Mouse (Mus musculus): ENCODE measurements around the gene Nol4l.

DNA sequence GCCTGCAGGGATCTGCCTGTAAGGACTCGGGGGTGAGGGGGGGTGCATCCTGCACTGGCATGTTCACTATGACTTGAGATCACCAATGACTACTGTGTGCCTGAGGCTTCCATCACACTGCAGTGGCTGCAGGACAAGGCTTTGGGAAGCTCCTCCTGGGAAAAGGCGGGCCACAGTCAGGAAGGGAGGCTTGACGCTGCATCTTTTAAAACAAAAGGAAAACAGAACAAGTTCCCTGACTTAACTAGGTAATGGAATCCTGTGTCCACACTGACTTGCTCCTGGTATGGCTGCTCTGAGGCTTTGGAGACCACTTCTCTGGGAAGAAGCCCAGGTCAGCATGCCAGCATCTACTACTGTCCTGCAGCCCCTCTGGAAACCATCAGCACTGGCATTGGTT is 120.8 kb downstream of the Nol4l start:
- TF ChIP-seq POLR2A (IDR thresholded peaks at IDR 0.05; ENCODE audit: insufficient read depth, low read depth, low read length) (no peak), EP300 (IDR thresholded peaks at IDR 0.05; ENCODE audit: insufficient read depth, low read depth, low read length) (no peak), CTCF (IDR thresholded peaks at IDR 0.05) (no peak)
